ENCODE assay signal across 21 mouse cellular contexts in genomic region chr3:116815305-116815797, GRCm38 (mm10). TPM values are rescaled to one million over a fixed set of nuclear protein-coding genes. Genes with fewer than 3 reads are reported as not detected.
DNase-seq lines count a peak whose midpoint lies in the region; ATAC-seq lines count a peak whose summit lies in the region.
"Had no signal": no experiment of that assay in that cellular context is flagged by ENCODE, and none has a peak within 500 bp of the region (broad histone marks: within the 10 kb centered on the region; RNA-seq: fewer than 3 reads in every experiment).

No protein-coding gene starts in this region.

- no peaks in the 10 kb centered on the region for H3K9me3 ChIP-seq in midbrain, embryonic 14.5 days (ENCODE audit: control insufficient read depth, low read length)
- H3K9me3 ChIP-seq in midbrain, embryonic 10.5 days (replicated peaks), result no peaks in the 10 kb centered on the region
- H3K9me3 ChIP-seq: embryonic facial prominence, embryonic 13.5 days; forebrain, embryonic 13.5 days; G1E; heart, embryonic 13.5 days; hindbrain, embryonic 12.5 days had no signal

- H3K27ac ChIP-seq in midbrain, embryonic 14.5 days (replicated peaks; ENCODE audit: low read depth, low read length), result no peak overlapping the region
- no peak overlapping the region for H3K27ac ChIP-seq in midbrain, embryonic 10.5 days (replicated peaks)
- H3K27ac ChIP-seq: embryonic facial prominence, embryonic 13.5 days; forebrain, embryonic 13.5 days; heart, embryonic 13.5 days; hindbrain, embryonic 12.5 days had no signal

- WGBS in midbrain, embryonic 14.5 days, result 62% methylated on average over 6 of the region's 6 CpGs
- WGBS in midbrain, embryonic 10.5 days, result 83% methylated on average over 6 of the region's 6 CpGs

- ATAC-seq in midbrain, embryonic 14.5 days (ENCODE audit: low FRiP score, low TSS enrichment), result no peak
- peak; percentile 79 for ATAC-seq in granulocyte monocyte progenitor cell, adult 5-6 weeks (replicated peaks; ENCODE audit: poor library complexity, severe bottlenecking)
- peak; percentile 58; the same call in 1 of the 2 replicates for ATAC-seq in megakaryocyte progenitor cell, adult 5-6 weeks (replicated peaks; ENCODE audit: poor library complexity)
- ATAC-seq in megakaryocyte-erythroid progenitor cell, adult 5-6 weeks (replicated peaks; ENCODE audit: low FRiP score, low TSS enrichment, poor library complexity, severe bottlenecking), result no peak
- ATAC-seq: CD4-positive, CD25-positive, alpha-beta regulatory T cell, adult 4 months; forebrain, embryonic 13.5 days; forebrain, postnatal 0 days; hindbrain, embryonic 16.5 days; inflammation-experienced regulatory T-cells, adult 6 months had no signal

- H3K4me3 ChIP-seq in midbrain, embryonic 14.5 days (replicated peaks; ENCODE audit: low read depth, low read length), result no peak overlapping the region
- H3K4me3 ChIP-seq in midbrain, embryonic 10.5 days, result no peak overlapping the region
- H3K4me3 ChIP-seq: embryonic facial prominence, embryonic 13.5 days; forebrain, embryonic 13.5 days; heart, embryonic 13.5 days; hindbrain, embryonic 12.5 days had no signal

- H3K4me2 ChIP-seq in midbrain, embryonic 14.5 days (ENCODE audit: low read length), result no peak overlapping the region
- H3K4me2 ChIP-seq: embryonic facial prominence, embryonic 13.5 days; forebrain, embryonic 13.5 days; heart, embryonic 13.5 days; hindbrain, embryonic 12.5 days had no signal

- peak; percentile 14 for DNase-seq in midbrain, embryonic 14.5 days
- DNase-seq in midbrain, embryonic 10.5 days (ENCODE audit: low spot score), result no peak
- no peak for DNase-seq in heart, adult 18-20 months
- DNase-seq: adrenal gland, postnatal 10 days; B cell, adult 2 months; cerebellum, adult 11-12 months; cerebellum, adult 9-10 months; cerebellum, postnatal 25 days; forebrain, postnatal 0 days; heart, postnatal 36 days had no signal

- H3K27me3 ChIP-seq in midbrain, embryonic 14.5 days (ENCODE audit: control insufficient read depth, insufficient read depth, low read length), result no peaks in the 10 kb centered on the region
- H3K27me3 ChIP-seq in midbrain, embryonic 10.5 days (ENCODE audit: low read depth, poor library complexity, severe bottlenecking), result no peaks in the 10 kb centered on the region
- H3K27me3 ChIP-seq: embryonic facial prominence, embryonic 13.5 days; forebrain, embryonic 13.5 days; heart, embryonic 13.5 days; hindbrain, embryonic 12.5 days had no signal

- no peak overlapping the region for H3K9ac ChIP-seq in midbrain, embryonic 14.5 days (replicated peaks; ENCODE audit: low read length)
- H3K9ac ChIP-seq: embryonic facial prominence, embryonic 13.5 days; forebrain, embryonic 13.5 days; forebrain, postnatal 0 days; heart, embryonic 13.5 days; hindbrain, embryonic 12.5 days had no signal

- H3K36me3 ChIP-seq in midbrain, embryonic 14.5 days (ENCODE audit: control insufficient read depth, insufficient read depth, low read length), result no peaks in the 10 kb centered on the region
- no peaks in the 10 kb centered on the region for H3K36me3 ChIP-seq in midbrain, embryonic 10.5 days
- H3K36me3 ChIP-seq: embryonic facial prominence, embryonic 13.5 days; G1E; heart, embryonic 13.5 days; hindbrain, embryonic 12.5 days had no signal

- H3K4me1 ChIP-seq in midbrain, embryonic 14.5 days (ENCODE audit: control insufficient read depth, insufficient read depth, low read length), result 0 out of 2 replicates have a peak, but pooled peaks cover 3% of the 10 kb centered on the region
- H3K4me1 ChIP-seq in midbrain, embryonic 10.5 days, result peaks cover 18% of the 10 kb centered on the region
- H3K4me1 ChIP-seq: embryonic facial prominence, embryonic 13.5 days; forebrain, embryonic 13.5 days; hindbrain, embryonic 12.5 days had no signal

RNA-seq across cellular contexts. Expression of gene Agl, which starts 7.4 kb away (rescaled TPM):
- 12.3 and 17.4 TPM in 2 replicates for polyA plus RNA-seq in midbrain, embryonic 14.5 days (2014; fragmentation: Nextera tagmentation; extraction: Ambion mirVana)
- polyA plus RNA-seq in midbrain, embryonic 10.5 days (2016; fragmentation: Nextera tagmentation; extraction: Ambion mirVana), result 9.0 and 12.0 TPM in 2 replicates
- 21.0 and 26.1 TPM in 2 replicates for total RNA-seq in granulocyte monocyte progenitor cell, adult 5-6 weeks (2014; fragmentation: Nextera tagmentation)
- 11.1 and 12.5 TPM in 2 replicates for total RNA-seq in granulocyte monocyte progenitor cell, adult 5-6 weeks (2017)
- total RNA-seq in megakaryocyte progenitor cell, adult 5-6 weeks (2015), result 12.8 and 15.5 TPM in 2 replicates
- total RNA-seq in megakaryocyte progenitor cell, adult 5-6 weeks (2017), result 10.4 and 14.0 TPM in 2 replicates
- 11.3 and 13.3 TPM in 2 replicates for total RNA-seq in megakaryocyte-erythroid progenitor cell, adult 5-6 weeks (2014; fragmentation: Nextera tagmentation)
- total RNA-seq in megakaryocyte-erythroid progenitor cell, adult 5-6 weeks (2017), result 6.2 and 7.8 TPM in 2 replicates
- total RNA-seq in heart, adult 18-20 months (2021), result 100 to 1,000 TPM; 189 to 193 TPM

RNA-seq across cellular contexts. Expression of gene Frrs1, which starts 43.9 kb away (rescaled TPM):
- polyA plus RNA-seq in midbrain, embryonic 14.5 days (2014; fragmentation: Nextera tagmentation; extraction: Ambion mirVana), result 4.0 and 5.6 TPM in 2 replicates
- polyA plus RNA-seq in midbrain, embryonic 10.5 days (2016; fragmentation: Nextera tagmentation; extraction: Ambion mirVana), result 8.5 and 11.5 TPM in 2 replicates
- 77.3 and 86.5 TPM in 2 replicates for total RNA-seq in granulocyte monocyte progenitor cell, adult 5-6 weeks (2014; fragmentation: Nextera tagmentation)
- 40.2 and 56.2 TPM in 2 replicates for total RNA-seq in granulocyte monocyte progenitor cell, adult 5-6 weeks (2017)
- 73.1 and 73.3 TPM in 2 replicates for total RNA-seq in megakaryocyte progenitor cell, adult 5-6 weeks (2015)
- total RNA-seq in megakaryocyte progenitor cell, adult 5-6 weeks (2017), result 49.4 and 50.4 TPM in 2 replicates
- 59.9 and 65.4 TPM in 2 replicates for total RNA-seq in megakaryocyte-erythroid progenitor cell, adult 5-6 weeks (2014; fragmentation: Nextera tagmentation)
- total RNA-seq in megakaryocyte-erythroid progenitor cell, adult 5-6 weeks (2017), result 29.3 and 37.6 TPM in 2 replicates
- total RNA-seq in heart, adult 18-20 months (2021), result 1 to 10 TPM; 2.6 to 4.8 TPM

Comparison
In these comparisons a context has a peak if more than half of its experiments do, and no peak if none do; other contexts are left out.
1. ATAC-seq: peak in granulocyte monocyte progenitor cell, adult 5-6 weeks (single experiment) and megakaryocyte progenitor cell, adult 5-6 weeks (single experiment); none in midbrain, embryonic 14.5 days (single experiment) and megakaryocyte-erythroid progenitor cell, adult 5-6 weeks (single experiment).
2. RNA of gene Agl, which starts 7.4 kb away (total RNA-seq): 189 to 193 TPM in heart, adult 18-20 months; 11.1 to 26.1 TPM in granulocyte monocyte progenitor cell, adult 5-6 weeks, 10.4 to 15.5 TPM in megakaryocyte progenitor cell, adult 5-6 weeks and 6.2 to 13.3 TPM in megakaryocyte-erythroid progenitor cell, adult 5-6 weeks; every median in the first group is over 4 times any median in the second.
3. RNA of gene Frrs1, which starts 43.9 kb away (total RNA-seq): 40.2 to 86.5 TPM in granulocyte monocyte progenitor cell, adult 5-6 weeks, 49.4 to 73.3 TPM in megakaryocyte progenitor cell, adult 5-6 weeks and 29.3 to 65.4 TPM in megakaryocyte-erythroid progenitor cell, adult 5-6 weeks; 2.6 to 4.8 TPM in heart, adult 18-20 months; every median in the first group is over 4 times any median in the second.